Mouse (Mus musculus) ES-Bruce4 (cell line): Measurements from ENCODE around the gene Epn3. TPM values are rescaled to one million over a fixed set of nuclear protein-coding genes. Genes with fewer than 3 reads are reported as not detected.
A peak's percentile ranks its signal among the peaks of the same experiment; 100 is the strongest.

Source experiments
- H3K27ac ChIP-seq: 2 replicates; pipeline ENCODE4 v1.5.1; 2012; ENCODE audit warnings: low read length, inconsistent platforms; ENCODE audit not compliant: insufficient read depth
- H3K27me3 ChIP-seq: 2 replicates; pipeline ENCODE4 v1.6.1; 2012; ENCODE audit warnings: mild to moderate bottlenecking, low read length, inconsistent platforms; ENCODE audit not compliant: control insufficient read depth, poor library complexity, insufficient read depth, severe bottlenecking
- H3K36me3 ChIP-seq: 2 replicates; pipeline ENCODE4 v1.6.1; 2012; ENCODE audit warnings: inconsistent platforms, mild to moderate bottlenecking, low read length, moderate library complexity; ENCODE audit not compliant: control insufficient read depth, poor library complexity, insufficient read depth, severe bottlenecking
- H3K4me1 ChIP-seq: one replicate; pipeline ENCODE4 v1.8.1; 2011; ENCODE audit warnings: low read length; ENCODE audit not compliant: control insufficient read depth, insufficient read depth
- H3K4me3 ChIP-seq: 2 replicates; pipeline ENCODE4 v1.5.1; 2011; ENCODE audit warnings: low read depth, mild to moderate bottlenecking, low read length
- H3K9ac ChIP-seq: 2 replicates; pipeline ENCODE4 v1.6.1; 2012; ENCODE audit warnings: low read depth, mild to moderate bottlenecking, inconsistent platforms; ENCODE audit not compliant: poor library complexity, severe bottlenecking
- H3K9me3 ChIP-seq: replicated peaks from 2 replicates; pipeline ENCODE4 v1.6.1; 2012; ENCODE audit warnings: mild to moderate bottlenecking, low read length, inconsistent platforms; ENCODE audit not compliant: control insufficient read depth, poor library complexity, insufficient read depth, severe bottlenecking
- CTCF ChIP-seq: IDR thresholded peaks from one replicate; pipeline ENCODE4 v1.8.1; 2011; ENCODE audit warnings: low read depth, low read length
- EP300 ChIP-seq: IDR thresholded peaks from 2 replicates; pipeline ENCODE4 v1.6.1; 2011; ENCODE audit warnings: low read depth, low read length; ENCODE audit not compliant: insufficient read depth
- POLR2A ChIP-seq: IDR thresholded peaks from one replicate; pipeline ENCODE4 v1.8.1; 2011; ENCODE audit warnings: low read length; ENCODE audit not compliant: insufficient read depth
- polyA plus RNA-seq: library from polyadenylated mRNA; stranded (reverse); fragments of >200 nt; gene quantifications from 2 replicates; pipeline ENCODE4 v1.2.4, GENCODE M21; 2011; ENCODE audit warnings: low read depth; ENCODE audit not compliant: missing spikeins, insufficient read depth, insufficient read length

The Epn3 gene
- polyA plus RNA-seq, 1 experiment, result 2.7 TPM

- H3K4me3 ChIP-seq, result no peak overlapping the region
- H3K27ac ChIP-seq, result no peak overlapping the region
- TF ChIP-seq EP300, result no peak
- H3K36me3 ChIP-seq, result no peaks in the 10 kb centered on the region
- H3K9ac ChIP-seq, result no peak overlapping the region
- H3K9me3 ChIP-seq, result no peaks in the 10 kb centered on the region
- peaks cover 20% of the 10 kb centered on the region for H3K27me3 ChIP-seq
- H3K4me1 ChIP-seq, result no peaks in the 10 kb centered on the region
Observed at GRCm38 (mm10) chr11:94475722-94476121, 24.1 kb downstream of the Epn3 start.

DNA sequence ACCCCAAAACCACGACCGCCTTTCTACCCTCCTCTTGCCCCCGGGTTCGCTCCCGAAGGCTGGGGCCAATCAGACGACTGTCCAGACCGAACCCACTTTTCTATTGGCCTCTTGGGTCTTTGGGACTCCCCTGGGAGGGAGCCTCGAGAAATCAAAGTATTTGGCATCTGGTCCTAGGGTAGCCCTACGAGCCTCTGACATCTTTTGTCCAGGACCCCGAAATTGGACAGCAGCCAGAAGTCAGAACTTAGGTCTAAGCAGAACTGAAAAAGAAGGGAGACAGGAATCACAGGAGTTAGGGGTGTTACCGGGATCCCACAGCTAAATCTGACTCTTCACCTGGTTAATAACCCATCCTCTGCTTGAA is 25.2 kb downstream of the Epn3 start:
- H3K27ac ChIP-seq, result no peak overlapping the region
- H3K9me3 ChIP-seq, result no peaks in the 10 kb centered on the region
- H3K4me3 ChIP-seq, result peak overlapping the region; percentile 35
- no peaks in the 10 kb centered on the region for H3K36me3 ChIP-seq
- no peak overlapping the region for H3K9ac ChIP-seq
- peaks cover 20% of the 10 kb centered on the region for H3K27me3 ChIP-seq
- no peaks in the 10 kb centered on the region for H3K4me1 ChIP-seq
- no peak for TF ChIP-seq EP300
- no peak for TF ChIP-seq CTCF
- TF ChIP-seq POLR2A, result no peak

DNA sequence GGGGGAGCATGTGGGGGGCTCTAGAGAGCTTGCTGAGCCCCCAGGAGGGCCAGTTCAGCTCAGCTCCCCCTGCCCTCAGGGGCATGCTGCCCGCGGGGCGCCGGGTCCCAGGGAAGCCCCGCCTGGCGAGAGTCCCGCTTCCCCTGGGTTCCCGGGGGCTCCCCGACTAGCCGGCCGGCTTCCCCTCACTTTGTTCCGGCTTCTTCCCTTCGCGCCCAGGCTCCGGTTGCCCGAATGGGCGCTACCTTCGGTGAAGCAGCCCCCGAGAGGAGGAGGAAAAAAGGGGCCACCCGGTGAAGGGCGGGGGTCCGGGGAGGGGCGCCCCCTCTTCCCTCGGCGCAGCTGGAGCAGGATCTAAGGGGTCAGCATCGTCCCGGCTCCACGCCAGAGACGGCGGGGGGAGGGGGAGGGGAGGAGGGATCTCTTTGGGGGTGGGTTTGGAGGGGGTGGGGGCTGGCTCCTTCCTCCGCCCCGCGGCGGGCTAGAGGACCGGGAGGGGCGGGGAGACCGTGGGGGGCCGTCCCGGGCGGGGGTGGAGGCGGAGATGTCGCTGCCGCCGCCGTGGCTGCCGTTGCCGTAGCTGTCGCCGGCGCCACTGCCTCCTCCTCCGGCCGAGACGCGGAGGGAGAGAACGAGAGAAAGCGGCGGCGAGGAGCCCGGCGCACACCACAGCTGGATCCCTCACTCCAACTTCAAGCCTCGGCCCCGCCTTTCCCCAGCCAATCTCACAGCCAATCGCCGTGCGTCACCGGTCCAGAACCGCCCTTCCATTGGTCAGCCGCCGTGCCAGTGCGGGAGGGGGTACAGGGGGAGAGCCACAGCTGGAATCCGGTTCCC is 25.8 kb downstream of the Epn3 start, which contains the start of gene Cacna1g:
TSS of gene Cacna1g (minus strand) at position 492 of the 837 bp plus-strand sequence.
- Histone ChIP-seq H3K27ac (no peak within 1 kb of the TSS), H3K9me3 (no peaks in the 10 kb centered on the region), H3K9ac (peak within 1 kb of the TSS; percentile 76), H3K36me3 (no peaks in the 10 kb centered on the region), H3K4me1 (no peaks in the 10 kb centered on the region), H3K27me3 (peaks cover 20% of the 10 kb centered on the region), H3K4me3 (peak within 1 kb of the TSS; percentile 58)
- no peak for TF ChIP-seq POLR2A
- TF ChIP-seq CTCF, result no peak
- TF ChIP-seq EP300, result no peak

GRCm38 (mm10) chr11:94472916-94473706 is 26.7 kb downstream of the Epn3 start:
- H3K36me3 ChIP-seq, result no peaks in the 10 kb centered on the region
- H3K9me3 ChIP-seq, result no peaks in the 10 kb centered on the region

GRCm38 (mm10) chr11:94472585-94472915 is 27.2 kb downstream of the Epn3 start:
- Histone ChIP-seq H3K9me3 (no peaks in the 10 kb centered on the region), H3K9ac (no peak overlapping the region), H3K4me1 (no peaks in the 10 kb centered on the region), H3K36me3 (no peaks in the 10 kb centered on the region), H3K27me3 (peaks cover 20% of the 10 kb centered on the region), H3K4me3 (0 out of 2 replicates have a peak overlapping the region, but pooled peaks have one; percentile 7), H3K27ac (no peak overlapping the region)
- TF ChIP-seq CTCF (no peak), POLR2A (no peak), EP300 (no peak)

More at GRCm38 (mm10) chr11:94472916-94473706, 26.7 kb downstream of the Epn3 start:
- Histone ChIP-seq H3K27ac (no peak overlapping the region), H3K9ac (peak overlapping the region; percentile 76), H3K27me3 (peaks cover 20% of the 10 kb centered on the region), H3K4me1 (no peaks in the 10 kb centered on the region), H3K4me3 (peak overlapping the region; percentile 32)
- TF ChIP-seq EP300 (no peak), CTCF (no peak), POLR2A (no peak)
